Mouse (Mus musculus): Measurements from ENCODE around the gene Ifih1.

- TF ChIP-seq CTCF (IDR thresholded peaks at IDR 0.05; ENCODE audit: low read depth, low read length) (no peak), GATA1 (IDR thresholded peaks at IDR 0.05; ENCODE audit: borderline replicate concordance, low read length) (no peak), TAL1 (conservative IDR thresholded peaks at IDR 0.05; ENCODE audit: low read depth, low read length) (no peak), GATA2 (IDR thresholded peaks at IDR 0.05; ENCODE audit: borderline replicate concordance, low read depth, low read length) (no peak), POLR2AphosphoS5 (IDR thresholded peaks at IDR 0.05; ENCODE audit: insufficient replicate concordance, low read depth, low read length) (no peak)
Measured at GRCm38 (mm10) chr2:62664135-62664670, 18.1 kb upstream of the Ifih1 start, which contains the start of gene Gca.

Measured in G1E (cell line).